Mouse (Mus musculus) midbrain, embryonic 15.5 days (tissue): ENCODE data around the gene Kng2. TPM values are rescaled to one million over a fixed set of nuclear protein-coding genes. Genes with fewer than 3 reads are reported as not detected.
"Not testable (repeated sequence)": the region's sequence is repeated elsewhere in the genome, so short reads cannot be mapped to it uniquely, and the experiment has no call there.

Experiments
- ATAC-seq: fragments of 200-750 bp; cut with Nextera tagmentation; replicated peaks from 2 replicates; pipeline ENCODE4 v1.8.0; 2017; ENCODE audit warnings: moderate TSS enrichment
- H3K27ac ChIP-seq: fragments of 300-500 bp; sonication (generic); 2 replicates; pipeline ENCODE4 v1.5.1; 2015; ENCODE audit warnings: mild to moderate bottlenecking, inconsistent platforms
- H3K27me3 ChIP-seq: fragments of 300-500 bp; sonication (generic); replicated peaks from 2 replicates; pipeline ENCODE4 v1.6.1; 2015; ENCODE audit warnings: inconsistent platforms
- H3K36me3 ChIP-seq: fragments of 300-500 bp; sonication (generic); replicated peaks from 2 replicates; pipeline ENCODE4 v1.6.1; 2015; ENCODE audit warnings: inconsistent platforms
- H3K4me1 ChIP-seq: fragments of 300-500 bp; sonication (generic); 2 replicates; pipeline ENCODE4 v1.6.1; 2015; ENCODE audit warnings: inconsistent platforms
- H3K4me2 ChIP-seq: fragments of 300-500 bp; sonication (generic); 2 replicates; pipeline ENCODE4 v1.6.1; 2015; ENCODE audit warnings: inconsistent platforms, mild to moderate bottlenecking, moderate library complexity
- H3K4me3 ChIP-seq: fragments of 300-500 bp; sonication (generic); 2 replicates; pipeline ENCODE4 v1.5.1; 2015; ENCODE audit warnings: mild to moderate bottlenecking, inconsistent platforms
- H3K9ac ChIP-seq: fragments of 300-500 bp; sonication (generic); 2 replicates; pipeline ENCODE4 v1.6.1; 2015; ENCODE audit warnings: mild to moderate bottlenecking, inconsistent platforms
- H3K9me3 ChIP-seq: fragments of 300-500 bp; sonication (generic); 2 replicates; pipeline ENCODE4 v1.6.1; 2016; ENCODE audit warnings: inconsistent platforms
- WGBS: fragments of 180-500 bp; shearing (Covaris S2); methylation state at CpG from one replicate; pipeline ENCODE4 v1.1.7; 2015; ENCODE audit warnings: mixed read lengths; 5-methylcytosine and 5-hydroxymethylcytosine counted together
- polyA plus RNA-seq: library from polyadenylated mRNA; unstranded; fragments of >200 nt; fragmentation: Nextera tagmentation; extraction: Ambion mirVana; gene quantifications from 2 replicates; pipeline ENCODE4 v1.2.1, GENCODE M21; 2015

Kng2 gene
- polyA plus RNA-seq, 1 experiment from 2014 or later: not detected

- no peaks in the 10 kb centered on the region for H3K4me1 ChIP-seq
- H3K9ac ChIP-seq: no peak within 1 kb of the TSS
- H3K9me3 ChIP-seq: no peaks in the 10 kb centered on the region
- no peak within 1 kb of the TSS for H3K27ac ChIP-seq
- no peak within 1 kb of the TSS for H3K4me3 ChIP-seq
- no peaks in the 10 kb centered on the region for H3K36me3 ChIP-seq
- 93% methylated on average over 6 of the region's 6 CpGs for WGBS
- H3K27me3 ChIP-seq: no peaks in the 10 kb centered on the region
- no peak within 1 kb of the TSS for H3K4me2 ChIP-seq
- no peak for ATAC-seq
These were observed 78.4 kb downstream of the Kng2 start, which contains the start of gene Hrg for GRCm38 (mm10) chr16:22950840-22951395. Gene Hrg, plus strand, starts transcription at chr16:22951072.

GRCm38 (mm10) chr16:22947371-22947770, 81.9 kb downstream of the Kng2 start:
- no peak for ATAC-seq
- Histone ChIP-seq H3K9ac (no peak overlapping the region), H3K27ac (no peak overlapping the region), H3K4me1 (no peaks in the 10 kb centered on the region), H3K4me3 (no peak overlapping the region), H3K27me3 (no peaks in the 10 kb centered on the region), H3K36me3 (no peaks in the 10 kb centered on the region), H3K9me3 (no peaks in the 10 kb centered on the region), H3K4me2 (no peak overlapping the region)
- WGBS: 86% methylated on average over 2 of the region's 2 CpGs

- not testable (repeated sequence) for H3K27ac ChIP-seq, ATAC-seq, H3K4me1 ChIP-seq, H3K4me2 ChIP-seq, H3K27me3 ChIP-seq, H3K4me3 ChIP-seq, H3K36me3 ChIP-seq, H3K9ac ChIP-seq, H3K9me3 ChIP-seq
These were observed 87.3 kb downstream of the Kng2 start for GRCm38 (mm10) chr16:22941825-22942476.

- H3K9me3 ChIP-seq: no peaks in the 10 kb centered on the region
- no peak overlapping the region for H3K27ac ChIP-seq
- no peaks in the 10 kb centered on the region for H3K27me3 ChIP-seq
- H3K9ac ChIP-seq: no peak overlapping the region
- no peak overlapping the region for H3K4me2 ChIP-seq
- H3K4me3 ChIP-seq: no peak overlapping the region
- WGBS: 85% methylated on average over 8 of the region's 8 CpGs
- ATAC-seq: no peak
- no peaks in the 10 kb centered on the region for H3K36me3 ChIP-seq
- no peaks in the 10 kb centered on the region for H3K4me1 ChIP-seq
These were observed 90.1 kb downstream of the Kng2 start for GRCm38 (mm10) chr16:22939120-22939695.

- Histone ChIP-seq H3K9ac (no peak overlapping the region), H3K4me3 (no peak overlapping the region), H3K36me3 (no peaks in the 10 kb centered on the region), H3K27ac (no peak overlapping the region), H3K9me3 (no peaks in the 10 kb centered on the region), H3K4me2 (no peak overlapping the region), H3K27me3 (no peaks in the 10 kb centered on the region), H3K4me1 (no peaks in the 10 kb centered on the region)
- WGBS: 77% methylated on average over 2 of the region's 2 CpGs
- no peak for ATAC-seq
These were observed 90.7 kb downstream of the Kng2 start for GRCm38 (mm10) chr16:22938541-22938940.

GRCm38 (mm10) chr16:22937631-22938030, 91.7 kb downstream of the Kng2 start:
- 91% methylated on average over 12 of the region's 12 CpGs for WGBS

More at GRCm38 (mm10) chr16:22937631-22938030, 91.7 kb downstream of the Kng2 start:
- no peaks in the 10 kb centered on the region for H3K27me3 ChIP-seq
- no peaks in the 10 kb centered on the region for H3K4me1 ChIP-seq
- H3K9ac ChIP-seq: no peak overlapping the region
- no peak for ATAC-seq
- H3K4me2 ChIP-seq: no peak overlapping the region
- no peaks in the 10 kb centered on the region for H3K36me3 ChIP-seq
- no peaks in the 10 kb centered on the region for H3K9me3 ChIP-seq
- H3K27ac ChIP-seq: no peak overlapping the region
- no peak overlapping the region for H3K4me3 ChIP-seq

Other genes starting within 250 kb of the Kng2 start
- gene Crygs, start 217.9 kb downstream of the Kng2 start, polyA plus RNA-seq: not detected in 2 replicates
- gene Tbccd1, start 171.8 kb downstream of the Kng2 start, polyA plus RNA-seq: 19.9 and 22.8 TPM in 2 replicates
- 93.9 and 96.9 TPM in 2 replicates for gene Dnajb11, start 171.6 kb downstream of the Kng2 start, polyA plus RNA-seq
- 2.7 TPM in 1 of 2 replicates, not detected in the other for gene Ahsg, start 138.2 kb downstream of the Kng2 start, polyA plus RNA-seq
- gene Fetub, start 111.1 kb downstream of the Kng2 start, polyA plus RNA-seq: not detected in 2 replicates
- gene Hrg, start 78.4 kb downstream of the Kng2 start, polyA plus RNA-seq: 0.13 and 0.31 TPM in 2 replicates
- 0.55 TPM in 1 of 2 replicates, not detected in the other for gene Kng1, start 28.4 kb upstream of the Kng2 start, polyA plus RNA-seq
- gene Eif4a2, start 78.0 kb upstream of the Kng2 start, polyA plus RNA-seq: 323 and 336 TPM in 2 replicates
- 41.7 and 42.1 TPM in 2 replicates for gene Rfc4, start 98.3 kb upstream of the Kng2 start, polyA plus RNA-seq
- gene Adipoq, start 117.1 kb upstream of the Kng2 start, polyA plus RNA-seq: not detected in 2 replicates
- gene St6gal1, start 195.3 kb upstream of the Kng2 start, polyA plus RNA-seq: 27.9 and 29.4 TPM in 2 replicates